Mouse (Mus musculus) forebrain, embryonic 15.5 days (tissue): ENCODE measurements at regions not wholly inside any gene's neighbourhood (a gene's known extent, or its start where the extent isn't known, plus 50 kb on each side); places are given as distances from the start of the nearest gene placed in this dataset.
"Not testable (repeated sequence)": the region's sequence is repeated elsewhere in the genome, so short reads cannot be mapped to it uniquely, and the experiment has no call there.

ENCODE experiments used
- ATAC-seq: fragments of 200-750 bp; cut with Nextera tagmentation; replicated peaks from 2 replicates; pipeline ENCODE4 v1.8.0; 2017; ENCODE audit warnings: mild to moderate bottlenecking, moderate TSS enrichment, moderate library complexity
- H3K27ac ChIP-seq: fragments of 300-500 bp; sonication (generic); replicated peaks from 2 replicates; pipeline ENCODE4 v1.5.1; 2015; ENCODE audit warnings: mild to moderate bottlenecking, inconsistent platforms
- H3K27me3 ChIP-seq: fragments of 300-500 bp; sonication (generic); 2 replicates; pipeline ENCODE4 v1.6.1; 2015; ENCODE audit warnings: inconsistent platforms
- H3K36me3 ChIP-seq: fragments of 300-500 bp; sonication (generic); 2 replicates; pipeline ENCODE4 v1.6.1; 2015; ENCODE audit warnings: mild to moderate bottlenecking, inconsistent platforms
- H3K4me1 ChIP-seq: fragments of 300-500 bp; sonication (generic); 2 replicates; pipeline ENCODE4 v1.6.1; 2015; ENCODE audit warnings: inconsistent platforms
- H3K4me2 ChIP-seq: fragments of 300-500 bp; sonication (generic); replicated peaks from 2 replicates; pipeline ENCODE4 v1.6.1; 2015; ENCODE audit warnings: mild to moderate bottlenecking, inconsistent platforms
- H3K4me3 ChIP-seq: fragments of 300-500 bp; sonication (generic); 2 replicates; pipeline ENCODE4 v1.5.1; 2015; ENCODE audit warnings: mild to moderate bottlenecking, inconsistent platforms
- H3K9ac ChIP-seq: fragments of 300-500 bp; sonication (generic); replicated peaks from 2 replicates; pipeline ENCODE4 v1.6.1; 2015; ENCODE audit warnings: mild to moderate bottlenecking, inconsistent platforms
- H3K9me3 ChIP-seq: fragments of 300-500 bp; sonication (generic); 2 replicates; pipeline ENCODE4 v1.6.1; 2016; ENCODE audit warnings: inconsistent platforms
- WGBS: fragments of 180-500 bp; shearing (Covaris S2); methylation state at CpG from one replicate; pipeline ENCODE4 v1.1.7; 2015; ENCODE audit warnings: mixed read lengths; 5-methylcytosine and 5-hydroxymethylcytosine counted together

DNA sequence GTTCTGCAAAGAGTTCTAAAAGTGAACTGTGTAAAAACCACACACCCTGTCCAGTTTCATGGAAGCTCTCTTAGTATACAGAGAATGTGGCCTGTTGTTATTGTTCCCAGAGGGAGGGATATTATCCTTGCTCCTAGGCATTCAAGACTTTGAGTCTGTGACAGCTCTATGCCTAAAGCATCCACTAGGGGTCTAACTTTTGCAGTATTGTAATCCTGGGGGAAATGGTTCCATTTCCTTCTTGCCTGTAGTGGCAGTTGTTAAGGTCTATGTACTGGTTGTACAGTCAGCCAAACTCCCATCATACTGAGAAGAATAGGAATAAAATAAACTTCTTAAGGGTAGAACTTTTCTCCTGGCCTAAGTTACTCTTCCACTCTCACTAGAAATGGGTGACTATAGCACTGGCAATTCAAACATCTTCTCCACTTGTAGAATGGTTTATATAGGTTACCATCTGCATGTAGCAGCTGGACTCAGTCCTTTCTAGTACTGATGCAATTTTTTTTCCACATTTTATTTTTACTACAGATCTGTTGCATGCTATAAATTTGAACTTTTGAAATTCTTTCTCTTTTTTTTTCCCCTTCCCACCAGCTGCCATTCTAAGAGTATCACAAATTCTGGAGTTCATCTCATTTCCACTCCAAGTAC lies 51.4 kb upstream of the Dpt start:
- no peak overlapping the region for H3K4me2 ChIP-seq
- no peaks in the 10 kb centered on the region for H3K9me3 ChIP-seq
- no peak overlapping the region for H3K27ac ChIP-seq
- H3K36me3 ChIP-seq: no peaks in the 10 kb centered on the region
- H3K9ac ChIP-seq: no peak overlapping the region
- H3K4me3 ChIP-seq: no peak overlapping the region
- H3K4me1 ChIP-seq: no peaks in the 10 kb centered on the region
- no peaks in the 10 kb centered on the region for H3K27me3 ChIP-seq
- no peak; the same call in 1 of the 2 replicates for ATAC-seq

- H3K4me3 ChIP-seq: no peak overlapping the region
- no peaks in the 10 kb centered on the region for H3K36me3 ChIP-seq
- no peak overlapping the region for H3K27ac ChIP-seq
- no peak overlapping the region for H3K9ac ChIP-seq
- ATAC-seq: peak; percentile 68; the same call in 1 of the 2 replicates
- no peaks in the 10 kb centered on the region for H3K27me3 ChIP-seq
- 67% methylated on average over 3 of the region's 3 CpGs for WGBS
- H3K4me2 ChIP-seq: no peak overlapping the region
- H3K9me3 ChIP-seq: no peaks in the 10 kb centered on the region
- H3K4me1 ChIP-seq: no peaks in the 10 kb centered on the region
Measured at GRCm38 (mm10) chr1:164744499-164744898, 51.9 kb upstream of the Dpt start.

DNA sequence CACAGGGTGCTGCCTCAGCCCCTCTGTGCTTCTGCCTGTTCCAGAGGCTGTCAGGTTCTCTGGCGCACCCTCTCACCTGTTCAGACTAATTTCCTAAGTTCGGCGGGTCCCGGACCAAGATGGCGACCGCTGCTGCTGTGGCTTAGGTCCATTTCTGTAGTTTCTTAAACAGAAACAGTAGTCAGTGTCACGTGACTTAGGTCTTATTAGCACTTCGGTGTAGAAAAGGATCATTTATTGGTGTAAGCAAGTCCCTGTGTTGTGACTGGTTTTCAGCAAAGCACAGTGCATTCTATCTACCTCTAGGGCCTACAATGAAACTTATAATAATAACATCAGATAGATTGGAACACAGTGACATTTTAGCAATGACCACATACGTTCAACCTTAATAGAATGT lies 53.5 kb upstream of the Dpt start:
- 96% methylated on average over 9 of the region's 9 CpGs for WGBS

GRCm38 (mm10) chr1:164735646-164736045 lies 60.8 kb upstream of the Dpt start:
- Histone ChIP-seq H3K27me3 (no peaks in the 10 kb centered on the region), H3K4me1 (no peaks in the 10 kb centered on the region), H3K9ac (no peak overlapping the region), H3K27ac (no peak overlapping the region), H3K36me3 (no peaks in the 10 kb centered on the region), H3K9me3 (no peaks in the 10 kb centered on the region), H3K4me3 (no peak overlapping the region), H3K4me2 (no peak overlapping the region)
- no peak for ATAC-seq
- 59% methylated on average over 1 of the region's 1 CpGs for WGBS

More for the DNA sequence above, 53.5 kb upstream of the Dpt start:
- not testable (repeated sequence) for H3K9ac ChIP-seq, H3K36me3 ChIP-seq, ATAC-seq, H3K9me3 ChIP-seq, H3K27me3 ChIP-seq, H3K4me2 ChIP-seq, H3K4me1 ChIP-seq, H3K27ac ChIP-seq, H3K4me3 ChIP-seq

GRCm38 (mm10) chr1:164733741-164734140 lies 62.7 kb upstream of the Dpt start:
- Histone ChIP-seq H3K27me3 (no peaks in the 10 kb centered on the region), H3K9me3 (no peaks in the 10 kb centered on the region), H3K36me3 (no peaks in the 10 kb centered on the region), H3K4me1 (no peaks in the 10 kb centered on the region), H3K4me2 (no peak overlapping the region), H3K4me3 (no peak overlapping the region), H3K27ac (no peak overlapping the region), H3K9ac (no peak overlapping the region)
- no peak for ATAC-seq
- 86% methylated on average over 3 of the region's 3 CpGs for WGBS

GRCm38 (mm10) chr1:164722054-164722453 lies 74.4 kb upstream of the Dpt start:
- Histone ChIP-seq H3K27ac (no peak overlapping the region), H3K36me3 (no peaks in the 10 kb centered on the region), H3K9me3 (no peaks in the 10 kb centered on the region), H3K4me1 (no peaks in the 10 kb centered on the region), H3K4me2 (no peak overlapping the region), H3K9ac (no peak overlapping the region), H3K4me3 (no peak overlapping the region), H3K27me3 (no peaks in the 10 kb centered on the region)
- 4% methylated on average over 1 of the region's 1 CpGs for WGBS
- ATAC-seq: no peak

GRCm38 (mm10) chr1:164714905-164715304 lies 81.5 kb upstream of the Dpt start:
- WGBS: 76% methylated on average over 2 of the region's 2 CpGs
- Histone ChIP-seq H3K27ac (no peak overlapping the region), H3K4me3 (no peak overlapping the region), H3K36me3 (no peaks in the 10 kb centered on the region), H3K4me2 (no peak overlapping the region), H3K27me3 (no peaks in the 10 kb centered on the region), H3K9ac (no peak overlapping the region), H3K4me1 (no peaks in the 10 kb centered on the region), H3K9me3 (no peaks in the 10 kb centered on the region)
- ATAC-seq: no peak

DNA sequence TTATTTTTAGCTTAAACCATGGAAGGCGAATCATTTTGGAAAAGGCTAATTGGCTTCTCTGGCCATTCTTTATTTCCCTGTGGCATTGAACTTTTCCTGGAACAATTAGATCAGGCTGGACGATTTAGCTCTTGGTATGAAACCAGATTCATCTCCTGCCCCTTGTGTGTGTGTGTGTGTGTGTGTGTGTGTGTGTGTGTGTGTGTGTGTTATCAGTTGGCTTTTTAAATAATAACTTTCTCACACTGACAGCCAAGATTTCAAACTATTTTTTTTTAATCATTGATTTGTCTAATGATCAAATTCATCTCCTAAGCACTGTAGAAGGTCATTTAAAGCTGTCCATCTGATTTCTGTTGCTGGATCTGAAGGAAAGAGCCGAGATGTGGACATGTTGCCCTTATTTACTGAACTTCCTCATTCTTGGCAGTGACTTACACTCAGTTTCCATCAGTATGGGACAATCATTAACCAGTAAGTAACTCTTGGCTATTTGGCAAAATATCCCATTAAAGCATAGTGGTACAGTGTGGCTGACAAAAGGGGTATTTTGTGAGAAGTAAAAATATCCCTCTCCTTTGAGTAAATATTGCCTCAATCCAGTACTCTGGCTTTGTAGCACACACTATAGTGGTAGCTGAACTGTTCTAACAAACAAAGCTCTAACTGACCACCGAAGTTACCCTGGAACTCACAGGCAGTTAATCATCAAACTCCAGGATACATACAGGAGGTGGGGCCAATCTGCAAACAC lies 82.5 kb upstream of the Dpt start:
- H3K9me3 ChIP-seq: no peaks in the 10 kb centered on the region
- ATAC-seq: no peak
- 73% methylated on average over 4 of the region's 4 CpGs for WGBS

GRCm38 (mm10) chr1:164712514-164712913 lies 83.9 kb upstream of the Dpt start:
- H3K4me1 ChIP-seq: no peaks in the 10 kb centered on the region
- no peak overlapping the region for H3K4me3 ChIP-seq
- H3K4me2 ChIP-seq: no peak overlapping the region
- 85% methylated on average over 3 of the region's 3 CpGs for WGBS
- no peak overlapping the region for H3K27ac ChIP-seq
- no peaks in the 10 kb centered on the region for H3K9me3 ChIP-seq
- no peak for ATAC-seq
- H3K36me3 ChIP-seq: no peaks in the 10 kb centered on the region
- no peaks in the 10 kb centered on the region for H3K27me3 ChIP-seq
- no peak overlapping the region for H3K9ac ChIP-seq

More for the DNA sequence above, 82.5 kb upstream of the Dpt start:
- Histone ChIP-seq H3K4me1 (no peaks in the 10 kb centered on the region), H3K36me3 (no peaks in the 10 kb centered on the region), H3K4me3 (no peak overlapping the region), H3K27me3 (no peaks in the 10 kb centered on the region), H3K4me2 (no peak overlapping the region), H3K27ac (no peak overlapping the region), H3K9ac (no peak overlapping the region)

DNA sequence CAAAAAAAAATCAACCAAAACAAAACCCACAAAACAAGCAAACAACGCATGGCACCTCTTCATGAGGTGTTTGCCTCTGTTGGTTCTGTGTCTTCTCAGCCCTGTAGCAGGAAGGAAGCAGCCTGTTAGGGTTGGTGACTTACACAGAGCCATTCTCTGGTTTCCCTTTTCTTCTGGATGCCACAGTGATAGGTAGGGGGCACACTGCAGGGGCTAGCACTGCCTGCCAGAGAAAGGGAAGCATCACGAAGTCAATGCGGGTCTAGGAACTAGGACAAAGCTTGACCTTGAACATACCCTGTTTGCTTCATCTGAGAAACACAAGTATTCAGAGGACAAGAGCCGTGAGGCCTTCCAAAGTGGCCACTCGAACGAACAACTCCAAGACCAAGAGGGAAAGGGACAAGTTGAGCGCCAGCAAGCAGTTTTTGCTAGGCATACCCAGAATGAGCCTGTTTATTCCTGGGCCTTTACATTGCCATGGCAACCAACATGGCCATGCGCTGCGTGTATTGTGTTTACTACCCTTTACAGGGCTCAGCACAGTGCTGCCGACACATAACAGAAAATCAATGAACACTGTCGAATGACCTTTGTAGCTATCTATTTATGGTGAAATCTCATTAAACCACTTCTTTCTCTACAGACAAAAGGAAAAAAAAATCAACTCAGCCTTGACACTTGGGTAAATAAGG lies 91.9 kb upstream of the Dpt start:
- ATAC-seq: peak; percentile 99
- Histone ChIP-seq H3K4me2 (peak overlapping the region; percentile 19), H3K4me1 (peaks cover 7% of the 10 kb centered on the region), H3K27ac (no peak overlapping the region), H3K9me3 (no peaks in the 10 kb centered on the region), H3K9ac (no peak overlapping the region), H3K36me3 (no peaks in the 10 kb centered on the region), H3K27me3 (no peaks in the 10 kb centered on the region), H3K4me3 (no peak overlapping the region)
- WGBS: 23% methylated on average over 11 of the region's 11 CpGs

- Histone ChIP-seq H3K4me2 (no peak overlapping the region), H3K27me3 (no peaks in the 10 kb centered on the region), H3K4me3 (no peak overlapping the region), H3K9me3 (no peaks in the 10 kb centered on the region), H3K36me3 (no peaks in the 10 kb centered on the region), H3K9ac (no peak overlapping the region), H3K27ac (no peak overlapping the region), H3K4me1 (peaks cover 7% of the 10 kb centered on the region)
- 70% methylated on average over 4 of the region's 4 CpGs for WGBS
- ATAC-seq: no peak
Measured at GRCm38 (mm10) chr1:164703560-164704131, 92.8 kb upstream of the Dpt start.

DNA sequence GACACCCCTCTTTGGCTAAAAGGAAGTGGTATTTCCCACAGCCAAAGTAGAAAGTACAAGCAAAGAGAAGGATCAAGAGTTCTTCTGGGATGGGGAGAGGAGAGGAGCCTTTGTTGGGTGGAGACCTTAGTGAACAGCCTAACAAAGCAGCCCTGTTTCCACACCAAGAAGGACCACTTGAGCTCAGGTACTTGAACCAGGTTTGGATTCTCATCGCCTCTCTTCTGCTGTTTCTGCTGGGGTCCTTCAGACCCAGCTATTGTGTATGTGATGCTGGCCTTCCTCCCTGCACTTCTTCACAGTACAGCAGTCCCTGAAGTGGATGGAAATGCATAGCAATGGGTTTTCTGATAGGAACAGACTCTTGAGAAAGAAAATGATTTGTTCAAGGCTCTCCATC lies 106.4 kb upstream of the Dpt start:
- WGBS: 92% methylated on average over 1 of the region's 1 CpGs

More for the DNA sequence above, 106.4 kb upstream of the Dpt start:
- H3K9me3 ChIP-seq: no peaks in the 10 kb centered on the region
- no peak overlapping the region for H3K4me3 ChIP-seq
- H3K36me3 ChIP-seq: no peaks in the 10 kb centered on the region
- no peak overlapping the region for H3K9ac ChIP-seq
- no peak for ATAC-seq
- no peaks in the 10 kb centered on the region for H3K27me3 ChIP-seq
- no peaks in the 10 kb centered on the region for H3K4me1 ChIP-seq
- no peak overlapping the region for H3K27ac ChIP-seq
- H3K4me2 ChIP-seq: no peak overlapping the region
